Mouse (Mus musculus) limb, embryonic 11.5 days (tissue): ENCODE results near the gene Pnpla6. TPM values are rescaled to one million over a fixed set of nuclear protein-coding genes. Genes with fewer than 3 reads are reported as not detected.

Experiments used
- ATAC-seq: fragments of 200-750 bp; cut with Nextera tagmentation; 2 replicates; pipeline ENCODE4 v1.8.0; 2017; ENCODE audit warnings: low read depth; ENCODE audit not compliant: insufficient number of reproducible peaks, low FRiP score, low TSS enrichment
- DNase-seq: peaks from one replicate; pipeline ENCODE4 v3.0.0-alpha.2; 2015; ENCODE audit warnings: low spot score
- H3K27ac ChIP-seq: fragments of 300-500 bp; sonication (generic); replicated peaks from 2 replicates; pipeline ENCODE4 v1.5.1; 2014; ENCODE audit warnings: low read depth, mild to moderate bottlenecking, low read length
- H3K27me3 ChIP-seq: fragments of 300-500 bp; sonication (generic); 2 replicates; pipeline ENCODE4 v1.6.1; 2014; ENCODE audit warnings: mild to moderate bottlenecking, low read length, mixed read lengths; ENCODE audit not compliant: control insufficient read depth, insufficient read depth
- H3K36me3 ChIP-seq: fragments of 300-500 bp; sonication (generic); 2 replicates; pipeline ENCODE4 v1.6.1; 2014; ENCODE audit warnings: mild to moderate bottlenecking, low read length, moderate library complexity, mixed read lengths; ENCODE audit not compliant: control insufficient read depth, insufficient read depth
- H3K4me1 ChIP-seq: fragments of 300-500 bp; sonication (generic); 2 replicates; pipeline ENCODE4 v1.6.1; 2014; ENCODE audit warnings: low read length, mixed read lengths; ENCODE audit not compliant: control insufficient read depth, insufficient read depth
- H3K4me2 ChIP-seq: fragments of 300-500 bp; sonication (generic); 2 replicates; pipeline ENCODE4 v1.6.1; 2014; ENCODE audit warnings: low read depth, mild to moderate bottlenecking, moderate library complexity; ENCODE audit not compliant: severe bottlenecking
- H3K4me3 ChIP-seq: fragments of 300-500 bp; sonication (generic); 2 replicates; pipeline ENCODE4 v1.5.1; 2014; ENCODE audit warnings: low read depth, low read length
- H3K9ac ChIP-seq: fragments of 300-500 bp; sonication (generic); 2 replicates; pipeline ENCODE4 v1.6.1; 2014; ENCODE audit warnings: mild to moderate bottlenecking, low read length
- H3K9me3 ChIP-seq: fragments of 300-500 bp; sonication (generic); 2 replicates; pipeline ENCODE4 v1.6.1; 2016; ENCODE audit warnings: low read length; ENCODE audit not compliant: control insufficient read depth
- WGBS: fragments of 180-500 bp; shearing (Covaris S2); extraction: QIAGEN DNeasy Blood & Tissue Kit; methylation state at CpG from one replicate; pipeline ENCODE4 v1.1.7; 2014; 5-methylcytosine and 5-hydroxymethylcytosine counted together
- polyA plus RNA-seq: library from polyadenylated mRNA; unstranded; fragments of >200 nt; fragmentation: Nextera tagmentation; extraction: Ambion mirVana; gene quantifications from 2 replicates; pipeline ENCODE4 v1.2.1, GENCODE M21; 2014

Pnpla6 gene
- polyA plus RNA-seq, 1 experiment from 2014 or later, result 15.7 TPM

GRCm38 (mm10) chr8:3516450-3517116, 1.4 kb downstream of the Pnpla6 start:
- DNase-seq (peak; percentile 93), ATAC-seq (peak; percentile 87)
- Histone ChIP-seq H3K9ac (peak overlapping the region; percentile 56), H3K4me1 (peaks cover 6% of the 10 kb centered on the region), H3K4me2 (peak overlapping the region; percentile 86), H3K27me3 (no peaks in the 10 kb centered on the region), H3K36me3 (no peaks in the 10 kb centered on the region), H3K4me3 (peak overlapping the region; percentile 39), H3K9me3 (peaks cover 3% of the 10 kb centered on the region; the same call in 1 of the 2 replicates), H3K27ac (no peak overlapping the region; the same call in 1 of the 2 replicates)
- WGBS, result 1% methylated on average over 36 of the region's 36 CpGs

GRCm38 (mm10) chr8:3517117-3517495, 1.9 kb downstream of the Pnpla6 start:
- DNase-seq (no peak), ATAC-seq (no peak; the same call in 1 of the 2 replicates)
- Histone ChIP-seq H3K27ac (no peak overlapping the region), H3K4me2 (peak overlapping the region; percentile 86), H3K9me3 (peaks cover 3% of the 10 kb centered on the region; the same call in 1 of the 2 replicates), H3K27me3 (no peaks in the 10 kb centered on the region), H3K4me1 (peaks cover 6% of the 10 kb centered on the region), H3K9ac (peak overlapping the region; percentile 9; the same call in 1 of the 2 replicates), H3K4me3 (peak overlapping the region; percentile 39), H3K36me3 (peaks cover 2% of the 10 kb centered on the region; the same call in 1 of the 2 replicates)
- 12% methylated on average over 16 of the region's 16 CpGs for WGBS

GRCm38 (mm10) chr8:3522007-3522697, 7.0 kb downstream of the Pnpla6 start:
- 90% methylated on average over 13 of the region's 13 CpGs for WGBS
- Histone ChIP-seq H3K4me1 (no peaks in the 10 kb centered on the region), H3K9ac (no peak overlapping the region), H3K4me3 (no peak overlapping the region), H3K27me3 (no peaks in the 10 kb centered on the region), H3K9me3 (no peaks in the 10 kb centered on the region), H3K27ac (no peak overlapping the region), H3K36me3 (peaks cover 11% of the 10 kb centered on the region; the same call in 1 of the 2 replicates), H3K4me2 (no peak overlapping the region)
- ATAC-seq (no peak), DNase-seq (no peak)

DNA sequence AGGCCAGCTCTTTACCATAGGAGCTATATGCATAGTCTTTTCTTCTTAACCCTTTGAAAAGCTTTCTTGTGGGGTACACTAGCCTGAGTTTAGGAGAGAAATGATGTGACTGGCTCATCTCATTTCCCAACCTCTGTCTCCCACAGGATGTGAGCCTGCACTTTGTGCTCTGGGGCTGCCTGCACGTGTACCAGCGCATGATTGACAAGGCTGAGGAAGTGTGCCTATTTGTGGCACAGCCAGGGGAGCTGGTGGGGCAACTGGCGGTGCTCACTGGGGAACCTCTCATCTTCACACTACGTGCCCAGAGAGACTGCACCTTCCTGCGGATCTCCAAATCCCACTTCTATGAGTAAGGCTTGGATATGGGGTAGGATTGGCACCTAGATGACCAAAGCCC, 15.6 kb downstream of the Pnpla6 start:
- Histone ChIP-seq H3K36me3 (peaks cover 17% of the 10 kb centered on the region), H3K27me3 (no peaks in the 10 kb centered on the region), H3K4me1 (no peaks in the 10 kb centered on the region), H3K4me2 (no peak overlapping the region), H3K9ac (no peak overlapping the region), H3K27ac (no peak overlapping the region), H3K9me3 (no peaks in the 10 kb centered on the region), H3K4me3 (no peak overlapping the region)
- ATAC-seq (no peak), DNase-seq (no peak)
- WGBS, result 89% methylated on average over 5 of the region's 5 CpGs

DNA sequence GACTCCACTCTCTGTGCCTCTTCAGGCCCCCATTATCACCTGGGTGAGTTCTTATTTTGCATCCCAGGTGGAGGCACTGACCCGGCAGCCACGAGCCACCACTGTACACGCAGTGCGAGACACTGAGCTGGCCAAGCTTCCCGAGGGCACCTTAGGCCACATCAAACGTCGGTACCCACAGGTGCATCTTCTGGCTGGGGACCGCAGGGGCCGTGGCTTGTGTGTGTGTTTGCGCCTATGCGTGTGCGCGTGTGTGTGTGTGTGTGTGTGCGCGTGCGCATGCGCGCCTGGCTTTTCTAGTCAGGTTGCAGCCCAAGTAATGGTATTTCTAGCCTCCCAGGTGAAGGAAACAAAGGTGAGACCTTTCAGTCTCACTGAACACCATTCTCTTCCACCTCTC, 16.8 kb downstream of the Pnpla6 start:
- ATAC-seq, result no peak
- 96% methylated on average over 18 of the region's 18 CpGs for WGBS

DNA sequence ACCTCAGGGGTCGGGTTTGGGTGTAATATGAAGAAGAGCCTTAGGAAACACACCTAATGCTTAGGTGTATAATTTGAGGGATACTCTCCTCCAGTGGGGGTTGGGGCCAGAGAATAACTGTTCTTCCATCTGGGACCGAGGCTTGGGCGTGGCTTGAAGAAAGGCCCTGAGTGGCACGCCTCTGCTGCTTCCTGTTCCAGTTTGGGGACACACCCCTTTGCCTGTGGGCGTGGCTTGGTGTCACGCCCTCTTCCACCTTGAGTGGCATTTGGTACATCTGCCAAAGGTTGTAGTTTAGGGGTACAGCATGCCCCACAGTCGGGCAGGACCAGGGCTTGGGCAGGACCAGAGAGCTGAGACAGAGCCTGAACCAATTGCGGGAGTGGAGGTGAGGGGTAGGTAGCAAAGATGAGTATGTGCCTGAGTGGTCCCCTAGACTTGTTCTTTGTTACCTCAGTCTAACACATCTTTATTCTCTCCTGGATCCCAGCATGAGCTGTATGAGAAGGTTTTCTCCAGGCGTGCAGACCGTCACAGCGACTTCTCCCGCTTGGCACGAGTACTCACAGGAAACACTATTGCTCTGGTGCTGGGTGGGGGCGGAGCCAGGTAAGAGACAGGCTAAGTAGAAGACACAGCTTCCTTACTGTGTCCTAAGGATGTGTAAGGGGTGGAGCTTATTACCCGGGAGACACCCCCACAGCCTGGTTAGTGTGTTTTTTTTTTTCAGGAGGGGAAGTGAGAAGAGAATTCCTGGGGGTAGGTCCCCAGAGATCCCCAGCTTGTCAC, 21.1 kb downstream of the Pnpla6 start:
- Histone ChIP-seq H3K4me3 (no peak overlapping the region), H3K27me3 (no peaks in the 10 kb centered on the region), H3K4me2 (no peak overlapping the region), H3K36me3 (peaks cover 10% of the 10 kb centered on the region), H3K9ac (no peak overlapping the region), H3K4me1 (no peaks in the 10 kb centered on the region), H3K9me3 (no peaks in the 10 kb centered on the region), H3K27ac (no peak overlapping the region)
- no peak for DNase-seq
- WGBS, result 50% methylated on average over 15 of the region's 15 CpGs
- ATAC-seq, result no peak

More for the DNA sequence above, 16.8 kb downstream of the Pnpla6 start:
- no peak for DNase-seq
- Histone ChIP-seq H3K36me3 (peaks cover 11% of the 10 kb centered on the region), H3K4me1 (no peaks in the 10 kb centered on the region), H3K27me3 (no peaks in the 10 kb centered on the region), H3K9me3 (no peaks in the 10 kb centered on the region), H3K4me2 (no peak overlapping the region), H3K4me3 (no peak overlapping the region), H3K27ac (no peak overlapping the region), H3K9ac (no peak overlapping the region)

- Histone ChIP-seq H3K4me3 (no peak overlapping the region), H3K9ac (no peak overlapping the region), H3K9me3 (no peaks in the 10 kb centered on the region), H3K36me3 (peaks cover 5% of the 10 kb centered on the region; the same call in 1 of the 2 replicates), H3K27ac (no peak overlapping the region), H3K4me1 (no peaks in the 10 kb centered on the region), H3K27me3 (no peaks in the 10 kb centered on the region), H3K4me2 (no peak overlapping the region)
- WGBS, result 95% methylated on average over 9 of the region's 9 CpGs
- ATAC-seq (no peak), DNase-seq (no peak)
These were observed 21.8 kb downstream of the Pnpla6 start for GRCm38 (mm10) chr8:3536940-3537339.

DNA sequence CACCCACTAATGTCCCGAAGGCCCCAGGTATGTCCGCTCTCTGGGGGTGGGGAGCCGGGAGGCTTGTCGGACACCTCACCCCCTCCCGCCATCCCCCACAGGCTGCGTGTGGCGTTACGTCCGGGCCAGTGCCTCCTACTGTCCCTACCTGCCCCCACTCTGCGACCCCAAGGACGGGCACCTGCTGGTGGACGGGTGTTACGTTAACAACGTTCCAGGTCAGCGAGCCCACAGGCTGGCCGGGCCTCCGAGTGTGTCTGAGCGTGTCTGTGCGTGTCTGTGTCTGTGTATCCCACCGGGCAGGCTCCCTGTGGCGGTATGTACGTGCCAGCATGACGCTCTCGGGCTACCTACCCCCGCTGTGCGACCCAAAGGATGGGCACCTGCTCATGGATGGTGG, 22.5 kb downstream of the Pnpla6 start:
- Histone ChIP-seq H3K4me3 (no peak overlapping the region), H3K36me3 (peaks cover 5% of the 10 kb centered on the region; the same call in 1 of the 2 replicates), H3K9me3 (no peaks in the 10 kb centered on the region), H3K4me1 (no peaks in the 10 kb centered on the region), H3K27me3 (no peaks in the 10 kb centered on the region), H3K27ac (no peak overlapping the region), H3K4me2 (no peak overlapping the region), H3K9ac (no peak overlapping the region)
- ATAC-seq, result no peak
- 93% methylated on average over 26 of the region's 26 CpGs for WGBS
- DNase-seq, result no peak
